21 mouse cellular contexts compared by ENCODE assay signal in genomic region chr11:16776967-16777366, GRCm38 (mm10). TPM values are rescaled to one million over a fixed set of nuclear protein-coding genes. Genes with fewer than 3 reads are reported as not detected.
DNase-seq lines count a peak whose midpoint lies in the region; ATAC-seq and TF ChIP-seq lines count a peak whose summit lies in the region.
"Had no signal": no experiment of that assay in that cellular context is flagged by ENCODE, and none has a peak within 500 bp of the region (broad histone marks: within the 10 kb centered on the region; RNA-seq: fewer than 3 reads in every experiment).

No protein-coding gene starts in this region.

- TF ChIP-seq CTCF in kidney, adult 2 months (conservative IDR thresholded peaks at IDR 0.05; ENCODE audit: insufficient read depth, insufficient read length, low read depth, low read length) = no peak

- TF ChIP-seq POLR2A in kidney, adult 2 months (IDR thresholded peaks at IDR 0.05; ENCODE audit: low read depth, low read length) = no peak

- DNase-seq in kidney, adult 2 months = no peak
- no peak for DNase-seq in kidney, adult 9 months
- DNase-seq in left cerebral cortex, postnatal 25 days (ENCODE audit: low spot score in 2 of 2) = no peak
- DNase-seq in heart, adult 18-20 months = no peak
- no peak for DNase-seq in cerebellum, adult 9-10 months
- DNase-seq: adrenal gland, adult 8-10 months; adrenal gland, postnatal 36 days; cerebellum, adult 2 months; cerebellum, postnatal 25 days; gastrocnemius, postnatal 10 days; heart, adult 2 months had no signal

- no peaks in the 10 kb centered on the region for H3K27me3 ChIP-seq in kidney, adult 2 months (replicated peaks; ENCODE audit: control insufficient read depth, insufficient read depth, low read length)
- no peaks in the 10 kb centered on the region for H3K27me3 ChIP-seq in embryonic facial prominence, embryonic 15.5 days
- no peaks in the 10 kb centered on the region for H3K27me3 ChIP-seq in intestine, embryonic 16.5 days (replicated peaks; ENCODE audit: control insufficient read depth, insufficient read depth, low read length)
- H3K27me3 ChIP-seq in stomach, embryonic 14.5 days (ENCODE audit: control insufficient read depth, insufficient read depth, low read length) = no peaks in the 10 kb centered on the region
- H3K27me3 ChIP-seq: embryonic facial prominence, embryonic 13.5 days had no signal

- 38% methylated on average over 2 of the region's 2 CpGs for WGBS in kidney, adult 2 months
- 43% methylated on average over 2 of the region's 2 CpGs for WGBS in embryonic facial prominence, embryonic 15.5 days
- WGBS in intestine, embryonic 16.5 days = 30% methylated on average over 2 of the region's 2 CpGs
- 18% methylated on average over 2 of the region's 2 CpGs for WGBS in stomach, embryonic 14.5 days

- no peak overlapping the region for H3K4me2 ChIP-seq in embryonic facial prominence, embryonic 15.5 days (replicated peaks)
- no peak overlapping the region for H3K4me2 ChIP-seq in intestine, embryonic 16.5 days (ENCODE audit: low read depth, low read length)
- no peak overlapping the region for H3K4me2 ChIP-seq in stomach, embryonic 14.5 days (replicated peaks; ENCODE audit: low read depth, low read length)
- H3K4me2 ChIP-seq: embryonic facial prominence, embryonic 13.5 days; heart, embryonic 12.5 days; hindbrain, embryonic 14.5 days had no signal

- intact Hi-C loops in left cerebral cortex, postnatal 25 days (cut with DNase I) = no loop called here

- H3K36me3 ChIP-seq in kidney, adult 2 months (ENCODE audit: control insufficient read depth, insufficient read depth, low read length) = no peaks in the 10 kb centered on the region; the same call in 1 of the 2 replicates
- no peaks in the 10 kb centered on the region for H3K36me3 ChIP-seq in embryonic facial prominence, embryonic 15.5 days
- H3K36me3 ChIP-seq in intestine, embryonic 16.5 days (ENCODE audit: control insufficient read depth, insufficient read depth, low read length) = no peaks in the 10 kb centered on the region
- H3K36me3 ChIP-seq in stomach, embryonic 14.5 days (ENCODE audit: control insufficient read depth, insufficient read depth, low read length) = no peaks in the 10 kb centered on the region
- H3K36me3 ChIP-seq: embryonic facial prominence, embryonic 13.5 days; forebrain, embryonic 10.5 days; heart, embryonic 12.5 days; hindbrain, embryonic 10.5 days had no signal

- H3K4me3 ChIP-seq in kidney, adult 2 months (ENCODE audit: insufficient read depth, low read depth, low read length) = no peak overlapping the region
- no peak overlapping the region for H3K4me3 ChIP-seq in embryonic facial prominence, embryonic 15.5 days (replicated peaks)
- no peak overlapping the region for H3K4me3 ChIP-seq in intestine, embryonic 16.5 days (ENCODE audit: low read length)
- no peak overlapping the region for H3K4me3 ChIP-seq in stomach, embryonic 14.5 days (ENCODE audit: low read depth, low read length)
- H3K4me3 ChIP-seq: embryonic facial prominence, embryonic 13.5 days; erythroblast, embryonic 14.5 days; forebrain, embryonic 10.5 days; heart, adult 2 months; heart, embryonic 12.5 days; hindbrain, embryonic 10.5 days had no signal

- H3K4me1 ChIP-seq in kidney, adult 2 months (ENCODE audit: control insufficient read depth, insufficient read depth, low read length) = peaks cover 49% of the 10 kb centered on the region
- H3K4me1 ChIP-seq in embryonic facial prominence, embryonic 15.5 days = peaks cover 11% of the 10 kb centered on the region; the same call in 1 of the 2 replicates
- H3K4me1 ChIP-seq in intestine, embryonic 16.5 days (ENCODE audit: control insufficient read depth, insufficient read depth, low read length) = peaks cover 4% of the 10 kb centered on the region; the same call in 1 of the 2 replicates
- peaks cover 16% of the 10 kb centered on the region for H3K4me1 ChIP-seq in stomach, embryonic 14.5 days (ENCODE audit: control insufficient read depth, insufficient read depth, low read length)

- H3K9me3 ChIP-seq in embryonic facial prominence, embryonic 15.5 days (replicated peaks) = no peaks in the 10 kb centered on the region
- H3K9me3 ChIP-seq in intestine, embryonic 16.5 days (ENCODE audit: control insufficient read depth, low read length) = no peaks in the 10 kb centered on the region
- no peaks in the 10 kb centered on the region for H3K9me3 ChIP-seq in stomach, embryonic 14.5 days (ENCODE audit: control insufficient read depth, low read depth, low read length)
- H3K9me3 ChIP-seq: embryonic facial prominence, embryonic 13.5 days; forebrain, embryonic 10.5 days; heart, embryonic 12.5 days; hindbrain, embryonic 10.5 days had no signal

- peak overlapping the region; percentile 63; the same call in 1 of the 2 replicates for H3K27ac ChIP-seq in kidney, adult 2 months (ENCODE audit: insufficient read depth, low read depth, low read length)
- H3K27ac ChIP-seq in embryonic facial prominence, embryonic 15.5 days (replicated peaks) = 0 out of 2 replicates have a peak overlapping the region, but pooled peaks have one; percentile 24
- no peak overlapping the region for H3K27ac ChIP-seq in intestine, embryonic 16.5 days (ENCODE audit: low read length)
- peak overlapping the region; percentile 23; the same call in 1 of the 2 replicates for H3K27ac ChIP-seq in stomach, embryonic 14.5 days (ENCODE audit: low read length)
- H3K27ac ChIP-seq: embryonic facial prominence, embryonic 13.5 days; forebrain, embryonic 10.5 days; heart, adult 2 months; hindbrain, embryonic 10.5 days; hindbrain, embryonic 14.5 days had no signal

- H3K9ac ChIP-seq in embryonic facial prominence, embryonic 15.5 days = no peak overlapping the region
- no peak overlapping the region for H3K9ac ChIP-seq in intestine, embryonic 16.5 days (ENCODE audit: low read depth, low read length)
- H3K9ac ChIP-seq in stomach, embryonic 14.5 days (replicated peaks; ENCODE audit: low read depth, low read length) = no peak overlapping the region
- H3K9ac ChIP-seq: embryonic facial prominence, embryonic 13.5 days; heart, embryonic 12.5 days; hindbrain, embryonic 14.5 days had no signal

- ATAC-seq in embryonic facial prominence, embryonic 15.5 days (ENCODE audit: insufficient number of reproducible peaks, low FRiP score, low TSS enrichment, low read depth) = no peak
- peak; percentile 46; the same call in 1 of the 2 replicates for ATAC-seq in intestine, embryonic 16.5 days
- peak; percentile 58; the same call in 1 of the 2 replicates for ATAC-seq in stomach, embryonic 14.5 days (ENCODE audit: insufficient number of reproducible peaks, insufficient read depth, low FRiP score, low read depth)
- ATAC-seq: forebrain, embryonic 14.5 days had no signal

RNA-seq across cellular contexts. Expression of gene Egfr, which starts 25.0 kb away (rescaled TPM):
- 19.9 and 41.0 TPM in 2 replicates for polyA plus RNA-seq in kidney, adult 2 months (2012; rRNA removed)
- polyA plus RNA-seq in embryonic facial prominence, embryonic 15.5 days (2015; fragmentation: Nextera tagmentation; extraction: Ambion mirVana) = 16.1 and 22.5 TPM in 2 replicates
- 9.5 and 12.4 TPM in 2 replicates for polyA plus RNA-seq in intestine, embryonic 16.5 days (2015; fragmentation: Nextera tagmentation; extraction: Ambion mirVana)
- polyA plus RNA-seq in stomach, embryonic 14.5 days (2014; fragmentation: Nextera tagmentation; extraction: Ambion mirVana) = 21.8 and 26.4 TPM in 2 replicates
- total RNA-seq in left cerebral cortex, postnatal 25 days (2021) = 10 to 100 TPM; 12.5 to 12.7 TPM
- total RNA-seq in heart, adult 18-20 months (2021) = 1 to 10 TPM; 7.8 to 8.2 TPM
- polyA plus RNA-seq: erythroblast, embryonic 14.5 days had no signal
